Mouse (Mus musculus) E14TG2a.4 (cell line): ENCODE data around the gene Nfil3.

ENCODE experiments used
- CTCF ChIP-seq: conservative IDR thresholded peaks from 2 replicates; pipeline ENCODE4 v1.5.1; 2014; ENCODE audit warnings: low read length
- POU5F1 ChIP-seq: IDR thresholded peaks from 2 replicates; pipeline ENCODE4 v1.6.1; 2014; ENCODE audit warnings: low read length, borderline replicate concordance

- no peak for TF ChIP-seq CTCF
- TF ChIP-seq POU5F1, result no peak
Measured at GRCm38 (mm10) chr13:52976130-52976509, 4.8 kb downstream of the Nfil3 start.
